Mouse (Mus musculus) small intestine, adult 2 months (tissue): ENCODE results near the gene Gabbr1.

Experiments used
- CTCF ChIP-seq: fragments of 200-500 bp; IDR thresholded peaks from 2 replicates; pipeline ENCODE4 v1.5.1; 2012; ENCODE audit warnings: low read depth, mild to moderate bottlenecking, control low read depth, inconsistent platforms, low read length, moderate library complexity, mixed read lengths; ENCODE audit not compliant: insufficient replicate concordance, insufficient read length; ENCODE audit errors: extremely low read depth
- POLR2A ChIP-seq: fragments of 200-500 bp; IDR thresholded peaks from 2 replicates; pipeline ENCODE4 v1.6.1; 2012; ENCODE audit warnings: low read depth, mild to moderate bottlenecking, control low read depth, inconsistent platforms, low read length, moderate library complexity

GRCm38 (mm10) chr17:37080119-37080518 is 34.4 kb downstream of the Gabbr1 start:
- no peak for TF ChIP-seq CTCF
- no peak for TF ChIP-seq POLR2A
